8 mouse cellular contexts compared by ENCODE assay signal in genomic region chr9:44319105-44319886, GRCm38 (mm10). TPM values are rescaled to one million over a fixed set of nuclear protein-coding genes. Genes with fewer than 3 reads are reported as not detected.
DNase-seq lines count a peak whose midpoint lies in the region; ATAC-seq lines count a peak whose summit lies in the region.

No protein-coding gene starts in this region.

- no peaks in the 10 kb centered on the region for H3K27me3 ChIP-seq in heart, embryonic 12.5 days (replicated peaks)
- H3K27me3 ChIP-seq in forebrain, embryonic 13.5 days, result no peaks in the 10 kb centered on the region
- H3K27me3 ChIP-seq in limb, embryonic 11.5 days (ENCODE audit: control insufficient read depth, insufficient read depth, low read length), result no peaks in the 10 kb centered on the region
- no peaks in the 10 kb centered on the region for H3K27me3 ChIP-seq in midbrain, embryonic 16.5 days (ENCODE audit: control insufficient read depth, insufficient read depth, low read depth, low read length)

- peaks cover 27% of the 10 kb centered on the region for H3K36me3 ChIP-seq in heart, embryonic 12.5 days
- H3K36me3 ChIP-seq in forebrain, embryonic 13.5 days (ENCODE audit: poor library complexity, severe bottlenecking), result peaks cover 29% of the 10 kb centered on the region
- H3K36me3 ChIP-seq in limb, embryonic 11.5 days (ENCODE audit: control insufficient read depth, insufficient read depth, low read length), result no peaks in the 10 kb centered on the region; the same call in 1 of the 2 replicates
- H3K36me3 ChIP-seq in midbrain, embryonic 16.5 days (ENCODE audit: control insufficient read depth, insufficient read depth, low read length), result peaks cover 13% of the 10 kb centered on the region

- peak overlapping the region; percentile 90 for H3K9ac ChIP-seq in heart, embryonic 12.5 days
- H3K9ac ChIP-seq in forebrain, embryonic 13.5 days, result peak overlapping the region; percentile 93
- H3K9ac ChIP-seq in limb, embryonic 11.5 days (ENCODE audit: low read length), result peak overlapping the region; percentile 74
- peak overlapping the region; percentile 97 for H3K9ac ChIP-seq in midbrain, embryonic 16.5 days (ENCODE audit: low read depth, low read length)

- peak; percentile 7; the same call in 1 of the 2 replicates for ATAC-seq in heart, embryonic 12.5 days (ENCODE audit: insufficient number of reproducible peaks, low FRiP score)
- ATAC-seq in activated CD4-positive, CD25-positive, alpha-beta regulatory T cell, adult 4 months, result peak; percentile 28
- ATAC-seq in forebrain, embryonic 13.5 days, result peak; percentile 13
- no peak for ATAC-seq in limb, embryonic 11.5 days (ENCODE audit: insufficient number of reproducible peaks, low FRiP score, low TSS enrichment, low read depth)
- ATAC-seq in midbrain, embryonic 16.5 days, result peak; percentile 37

- no peak for DNase-seq in heart, postnatal 25 days (ENCODE audit: low spot score)
- peak; percentile 63 for DNase-seq in A20 (ENCODE audit: low read depth, low spot score)
- DNase-seq in limb, embryonic 11.5 days (ENCODE audit: low spot score), result peak; percentile 49
- no peak for DNase-seq in layer of hippocampus, adult 9-10 months (ENCODE audit: low spot score)

- H3K9me3 ChIP-seq in heart, embryonic 12.5 days (replicated peaks), result no peaks in the 10 kb centered on the region
- H3K9me3 ChIP-seq in forebrain, embryonic 13.5 days (replicated peaks), result no peaks in the 10 kb centered on the region
- H3K9me3 ChIP-seq in limb, embryonic 11.5 days (ENCODE audit: control insufficient read depth, low read length), result no peaks in the 10 kb centered on the region
- H3K9me3 ChIP-seq in midbrain, embryonic 16.5 days (replicated peaks; ENCODE audit: control insufficient read depth, low read length, poor library complexity, severe bottlenecking), result no peaks in the 10 kb centered on the region

- peaks cover 26% of the 10 kb centered on the region for H3K4me1 ChIP-seq in heart, embryonic 12.5 days (replicated peaks)
- H3K4me1 ChIP-seq in forebrain, embryonic 13.5 days, result peaks cover 29% of the 10 kb centered on the region
- H3K4me1 ChIP-seq in limb, embryonic 11.5 days (ENCODE audit: control insufficient read depth, insufficient read depth, low read length), result peaks cover 8% of the 10 kb centered on the region
- H3K4me1 ChIP-seq in midbrain, embryonic 16.5 days (ENCODE audit: control insufficient read depth, insufficient read depth, low read length), result peaks cover 28% of the 10 kb centered on the region

- intact Hi-C loops in heart, postnatal 25 days (cut with DNase I), result no loop called here

- H3K4me2 ChIP-seq in heart, embryonic 12.5 days, result peak overlapping the region; percentile 88
- peak overlapping the region; percentile 97 for H3K4me2 ChIP-seq in forebrain, embryonic 13.5 days
- H3K4me2 ChIP-seq in limb, embryonic 11.5 days (ENCODE audit: low read depth, severe bottlenecking), result peak overlapping the region; percentile 79
- peak overlapping the region; percentile 91 for H3K4me2 ChIP-seq in midbrain, embryonic 16.5 days (ENCODE audit: low read length)

- peak overlapping the region; percentile 44 for H3K27ac ChIP-seq in heart, embryonic 12.5 days (ENCODE audit: poor library complexity, severe bottlenecking)
- H3K27ac ChIP-seq in forebrain, embryonic 13.5 days, result peak overlapping the region; percentile 68
- no peak overlapping the region for H3K27ac ChIP-seq in limb, embryonic 11.5 days (replicated peaks; ENCODE audit: low read depth, low read length)
- H3K27ac ChIP-seq in midbrain, embryonic 16.5 days (ENCODE audit: low read length), result peak overlapping the region; percentile 78

- peak overlapping the region; percentile 91 for H3K4me3 ChIP-seq in heart, embryonic 12.5 days
- H3K4me3 ChIP-seq in forebrain, embryonic 13.5 days, result peak overlapping the region; percentile 97
- peak overlapping the region; percentile 89 for H3K4me3 ChIP-seq in limb, embryonic 11.5 days (ENCODE audit: low read depth, low read length)
- H3K4me3 ChIP-seq in midbrain, embryonic 16.5 days (ENCODE audit: low read depth, low read length), result peak overlapping the region; percentile 97

- 3% methylated on average over 36 of the region's 37 CpGs for WGBS in heart, embryonic 12.5 days
- 3% methylated on average over 37 of the region's 37 CpGs for WGBS in forebrain, embryonic 13.5 days
- WGBS in limb, embryonic 11.5 days, result 2% methylated on average over 37 of the region's 37 CpGs
- 2% methylated on average over 37 of the region's 37 CpGs for WGBS in midbrain, embryonic 16.5 days

RNA-seq across cellular contexts. Expression of gene C2cd2l, which starts 0.8 kb away (rescaled TPM):
- polyA plus RNA-seq in heart, embryonic 12.5 days (2016; fragmentation: Nextera tagmentation; extraction: Ambion mirVana), result 8.6 and 10.3 TPM in 2 replicates
- total RNA-seq in heart, postnatal 25 days (2021), result 10 to 100 TPM; 11.7 to 13.9 TPM
- 1 to 10 TPM; 4.3 to 5.3 TPM for polyA plus RNA-seq in activated CD4-positive, CD25-positive, alpha-beta regulatory T cell, adult 4 months (2017; shearing (Covaris generic))
- polyA plus RNA-seq in forebrain, embryonic 13.5 days (2015; fragmentation: Nextera tagmentation; extraction: Ambion mirVana), result 14.0 and 19.6 TPM in 2 replicates
- polyA plus RNA-seq in limb, embryonic 11.5 days (2014; fragmentation: Nextera tagmentation; extraction: Ambion mirVana), result 6.5 and 7.6 TPM in 2 replicates
- 22.3 and 24.8 TPM in 2 replicates for polyA plus RNA-seq in midbrain, embryonic 16.5 days (2015; fragmentation: Nextera tagmentation; extraction: Ambion mirVana)

RNA-seq across cellular contexts. Expression of gene Dpagt1, which starts 6.5 kb away (rescaled TPM):
- polyA plus RNA-seq in heart, embryonic 12.5 days (2016; fragmentation: Nextera tagmentation; extraction: Ambion mirVana), result 29.7 and 31.4 TPM in 2 replicates
- 10 to 100 TPM; 18.6 to 19.6 TPM for total RNA-seq in heart, postnatal 25 days (2021)
- polyA plus RNA-seq in activated CD4-positive, CD25-positive, alpha-beta regulatory T cell, adult 4 months (2017; shearing (Covaris generic)), result 10 to 100 TPM; 16.5 to 18.0 TPM
- polyA plus RNA-seq in forebrain, embryonic 13.5 days (2015; fragmentation: Nextera tagmentation; extraction: Ambion mirVana), result 36.8 and 40.1 TPM in 2 replicates
- polyA plus RNA-seq in limb, embryonic 11.5 days (2014; fragmentation: Nextera tagmentation; extraction: Ambion mirVana), result 52.3 and 55.8 TPM in 2 replicates
- polyA plus RNA-seq in midbrain, embryonic 16.5 days (2015; fragmentation: Nextera tagmentation; extraction: Ambion mirVana), result 36.1 and 39.6 TPM in 2 replicates

RNA-seq across cellular contexts. Expression of gene Hinfp, which starts 13.8 kb away (rescaled TPM):
- 16.5 and 18.3 TPM in 2 replicates for polyA plus RNA-seq in heart, embryonic 12.5 days (2016; fragmentation: Nextera tagmentation; extraction: Ambion mirVana)
- total RNA-seq in heart, postnatal 25 days (2021), result 10 to 100 TPM in 1 of 2 experiments, 1 to 10 TPM in 1; 7.9 to 12.7 TPM
- 10 to 100 TPM; 18.1 to 21.7 TPM for polyA plus RNA-seq in activated CD4-positive, CD25-positive, alpha-beta regulatory T cell, adult 4 months (2017; shearing (Covaris generic))
- 30.5 and 38.4 TPM in 2 replicates for polyA plus RNA-seq in forebrain, embryonic 13.5 days (2015; fragmentation: Nextera tagmentation; extraction: Ambion mirVana)
- polyA plus RNA-seq in limb, embryonic 11.5 days (2014; fragmentation: Nextera tagmentation; extraction: Ambion mirVana), result 19.5 and 28.4 TPM in 2 replicates
- 28.7 and 30.0 TPM in 2 replicates for polyA plus RNA-seq in midbrain, embryonic 16.5 days (2015; fragmentation: Nextera tagmentation; extraction: Ambion mirVana)

RNA-seq across cellular contexts. Expression of gene H2afx, which starts 15.2 kb away (rescaled TPM):
- 221 and 231 TPM in 2 replicates for polyA plus RNA-seq in heart, embryonic 12.5 days (2016; fragmentation: Nextera tagmentation; extraction: Ambion mirVana)
- 10 to 100 TPM; 14.6 to 15.6 TPM for total RNA-seq in heart, postnatal 25 days (2021)
- polyA plus RNA-seq in activated CD4-positive, CD25-positive, alpha-beta regulatory T cell, adult 4 months (2017; shearing (Covaris generic)), result 10 to 100 TPM; 29.0 to 36.5 TPM
- 393 TPM in 2 replicates for polyA plus RNA-seq in forebrain, embryonic 13.5 days (2015; fragmentation: Nextera tagmentation; extraction: Ambion mirVana)
- polyA plus RNA-seq in limb, embryonic 11.5 days (2014; fragmentation: Nextera tagmentation; extraction: Ambion mirVana), result 507 and 525 TPM in 2 replicates
- 112 and 124 TPM in 2 replicates for polyA plus RNA-seq in midbrain, embryonic 16.5 days (2015; fragmentation: Nextera tagmentation; extraction: Ambion mirVana)

RNA-seq across cellular contexts. Expression of gene Hmbs, which starts 24.7 kb away (rescaled TPM):
- 158 and 176 TPM in 2 replicates for polyA plus RNA-seq in heart, embryonic 12.5 days (2016; fragmentation: Nextera tagmentation; extraction: Ambion mirVana)
- 10 to 100 TPM; 46.3 to 47.0 TPM for total RNA-seq in heart, postnatal 25 days (2021)
- 10 to 100 TPM; 27.6 to 33.4 TPM for polyA plus RNA-seq in activated CD4-positive, CD25-positive, alpha-beta regulatory T cell, adult 4 months (2017; shearing (Covaris generic))
- 91.6 and 92.2 TPM in 2 replicates for polyA plus RNA-seq in forebrain, embryonic 13.5 days (2015; fragmentation: Nextera tagmentation; extraction: Ambion mirVana)
- 145 and 153 TPM in 2 replicates for polyA plus RNA-seq in limb, embryonic 11.5 days (2014; fragmentation: Nextera tagmentation; extraction: Ambion mirVana)
- 54.7 and 56.2 TPM in 2 replicates for polyA plus RNA-seq in midbrain, embryonic 16.5 days (2015; fragmentation: Nextera tagmentation; extraction: Ambion mirVana)

Comparison
In these comparisons a context has a peak if more than half of its experiments do, and no peak if none do; other contexts are left out.
1. DNase-seq: peak in A20 (single experiment) and limb, embryonic 11.5 days (single experiment); none in heart, postnatal 25 days (single experiment) and layer of hippocampus, adult 9-10 months (single experiment).
2. Peak in every context shown above with its lines, with median percentiles within 50 percentile points of each other: H3K4me2 ChIP-seq, H3K4me3 ChIP-seq and H3K9ac ChIP-seq.